Mouse (Mus musculus) CD4-positive helper T cell, adult 2 months (primary cell): ENCODE data around the gene Mmp24.

Source experiments
- DNase-seq: peaks from one replicate; pipeline ENCODE4 v3.0.0-alpha.2; 2012; ENCODE audit warnings: low read depth, missing footprints, low spot score

Mmp24 gene

DNA sequence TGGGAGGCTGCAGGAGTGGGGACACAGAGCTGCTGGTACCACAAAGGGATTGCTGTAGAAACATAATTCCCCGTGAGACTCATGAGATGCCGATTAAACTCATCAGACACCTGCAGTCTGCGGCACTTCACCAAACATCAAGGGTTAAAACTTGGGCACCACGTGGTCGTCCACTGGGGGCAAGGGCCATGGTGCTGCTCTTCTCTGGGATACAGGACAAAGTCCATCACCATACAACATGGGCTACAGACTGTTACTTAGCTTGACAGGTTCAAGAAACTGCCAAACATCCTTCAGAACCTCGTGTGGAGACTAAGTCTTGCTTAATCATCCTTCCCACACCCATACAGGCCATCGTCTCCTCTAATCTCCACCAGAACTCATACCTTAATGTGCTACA is 85.0 kb downstream of the Mmp24 start:
- DNase-seq = no peak

DNA sequence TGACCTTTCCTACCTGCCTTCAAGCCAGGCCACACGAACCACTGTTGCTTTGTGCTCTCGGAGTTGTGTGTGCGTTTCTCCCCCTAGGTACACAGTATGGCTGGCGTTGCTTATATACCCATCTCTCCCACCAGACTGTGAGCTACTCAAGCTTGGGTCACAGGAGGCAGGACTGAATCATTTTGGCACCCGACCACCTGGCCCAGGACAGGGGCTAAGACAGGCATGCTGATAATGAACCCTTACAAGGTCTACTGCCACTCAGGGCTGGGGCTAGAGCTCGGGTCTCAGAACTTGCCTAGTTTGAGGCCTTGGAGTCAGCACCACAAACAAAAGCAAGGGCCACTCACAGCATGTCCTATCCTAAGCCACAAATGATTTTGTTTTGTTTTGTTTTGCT is 86.4 kb downstream of the Mmp24 start:
- DNase-seq = no peak

DNA sequence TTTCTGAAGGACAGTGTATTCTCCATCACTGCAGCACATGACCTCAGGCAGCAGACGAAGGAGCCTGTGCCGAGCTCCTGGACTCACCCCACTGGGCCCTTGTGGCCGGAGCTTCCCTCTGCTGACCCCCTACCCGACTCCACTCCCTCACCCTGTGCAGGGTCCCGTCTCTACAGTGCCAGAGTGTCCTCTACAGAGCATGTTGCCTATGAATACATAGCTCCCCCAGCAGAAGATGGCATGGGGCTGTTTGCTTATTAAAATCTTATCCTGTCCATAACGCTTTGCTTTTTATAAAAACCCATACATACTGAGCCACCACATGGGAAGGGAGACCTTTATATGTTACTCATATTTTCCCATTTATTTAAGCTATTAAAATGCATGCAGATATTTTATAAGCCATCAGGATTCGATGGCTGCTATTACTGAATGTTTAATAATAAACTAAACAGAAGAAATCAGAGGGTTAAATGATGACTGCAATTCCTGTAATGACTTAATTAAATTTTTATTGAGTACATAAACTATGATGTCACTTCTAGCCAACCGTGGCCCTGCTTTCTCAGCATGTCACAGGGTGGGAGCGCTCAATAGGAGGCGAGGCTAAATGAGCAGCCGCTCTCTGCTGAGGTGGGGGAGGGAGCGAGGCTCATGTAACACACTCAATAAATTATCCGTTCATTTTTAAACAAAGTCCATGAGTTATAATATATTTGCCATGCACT is 87.6 kb downstream of the Mmp24 start:
- no peak for DNase-seq

DNA sequence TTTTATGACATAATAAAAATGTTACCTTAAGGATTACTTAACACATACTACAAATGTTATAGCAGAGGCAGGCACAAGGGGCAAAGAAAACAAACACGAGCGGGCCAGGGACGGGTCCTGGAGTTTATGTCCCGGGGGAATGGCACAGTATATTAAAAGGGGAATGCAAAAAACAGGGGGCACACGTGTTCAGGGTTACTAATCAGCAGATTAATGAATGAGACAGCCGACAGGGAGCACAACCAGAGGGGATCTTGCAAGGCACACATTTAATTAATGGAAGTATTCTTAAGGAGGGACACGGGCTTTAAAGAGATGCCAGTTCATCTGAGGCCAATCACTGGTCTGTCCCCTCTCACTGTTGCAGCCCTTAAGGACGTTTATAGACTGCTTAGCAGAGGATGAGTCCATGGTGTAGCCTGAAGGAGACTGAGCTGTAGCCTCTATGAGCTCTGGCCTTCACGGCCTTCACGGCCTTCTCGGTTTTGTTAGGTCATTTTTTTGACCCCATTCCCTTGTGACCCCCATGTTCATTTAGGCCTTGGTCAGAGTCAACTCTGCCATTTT is 88.2 kb downstream of the Mmp24 start:
- DNase-seq = no peak
